Mouse (Mus musculus): ENCODE results near the gene Gpr180. TPM values are rescaled to one million over a fixed set of nuclear protein-coding genes. Genes with fewer than 3 reads are reported as not detected.
"Not testable (repeated sequence)": the region's sequence is repeated elsewhere in the genome, so short reads cannot be mapped to it uniquely, and the experiment has no call there.

The Gpr180 gene
- polyA plus RNA-seq, 1 experiment from 2014 or later: 39.3 TPM

DNA sequence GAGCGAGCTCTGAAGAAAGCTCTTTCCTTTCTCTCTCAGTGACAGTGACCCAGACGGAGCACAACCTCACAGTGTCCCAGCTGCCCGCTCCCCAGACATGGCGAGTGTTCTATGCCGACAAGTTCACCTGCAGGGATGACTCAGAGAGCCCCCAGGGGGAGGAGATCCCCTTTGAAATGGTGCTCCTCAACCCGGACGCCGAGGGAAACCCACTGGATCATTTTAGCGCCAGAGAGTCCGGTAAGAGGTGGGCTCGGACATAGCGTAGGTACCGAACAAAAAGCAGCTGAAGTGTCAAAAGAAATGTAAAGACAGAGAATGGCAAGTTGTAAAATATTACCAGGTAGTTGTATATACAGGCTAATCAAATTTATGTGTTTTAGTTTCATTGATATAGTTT is 11.1 kb downstream of the Gpr180 start:
- H3K4me3 ChIP-seq (ENCODE audit: low read depth, low read length): no peak overlapping the region
- DNase-seq (ENCODE audit: low spot score) (no peak), ATAC-seq (replicated peaks; ENCODE audit: low FRiP score) (no peak)
- H3K9ac ChIP-seq (ENCODE audit: low read length): no peak overlapping the region
- no peaks in the 10 kb centered on the region for H3K9me3 ChIP-seq (ENCODE audit: control insufficient read depth, low read length)
- H3K4me1 ChIP-seq (replicated peaks; ENCODE audit: control insufficient read depth, insufficient read depth, low read length): no peaks in the 10 kb centered on the region
- no peaks in the 10 kb centered on the region for H3K27me3 ChIP-seq (ENCODE audit: control insufficient read depth, insufficient read depth, low read length)
- no peak overlapping the region for H3K4me2 ChIP-seq (ENCODE audit: low read depth, low read length, severe bottlenecking)
- H3K36me3 ChIP-seq (ENCODE audit: control insufficient read depth, insufficient read depth, low read length): no peaks in the 10 kb centered on the region
- WGBS: 90% methylated on average over 13 of the region's 13 CpGs
- no peak overlapping the region for H3K27ac ChIP-seq (ENCODE audit: low read depth, low read length)

DNA sequence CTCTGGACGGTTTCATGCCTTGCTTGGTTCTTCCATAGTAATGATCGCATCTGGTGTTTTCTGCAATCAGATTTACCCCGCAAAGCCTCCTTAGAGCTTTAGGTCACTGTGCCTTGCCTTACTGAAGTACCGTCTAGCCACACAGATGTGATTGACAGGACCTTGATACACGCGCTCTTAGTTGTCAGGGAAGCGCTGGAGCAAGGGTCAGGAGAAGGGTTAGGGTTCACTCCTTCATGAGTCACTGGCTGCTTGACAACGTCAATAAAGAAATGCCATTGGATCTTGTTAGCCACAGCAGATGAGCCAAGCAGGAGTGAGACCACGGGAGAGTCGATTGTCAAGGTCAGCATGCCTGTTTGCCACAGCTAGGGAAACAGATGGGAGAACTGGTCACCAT is 11.6 kb downstream of the Gpr180 start:
- 86% methylated on average over 10 of the region's 10 CpGs for WGBS
- ATAC-seq (replicated peaks; ENCODE audit: low FRiP score): no peak
- no peak overlapping the region for H3K27ac ChIP-seq (ENCODE audit: low read depth, low read length)
- no peaks in the 10 kb centered on the region for H3K27me3 ChIP-seq (ENCODE audit: control insufficient read depth, insufficient read depth, low read length)
- no peak for DNase-seq (ENCODE audit: low spot score)
- H3K4me2 ChIP-seq (ENCODE audit: low read depth, low read length, severe bottlenecking): no peak overlapping the region
- H3K36me3 ChIP-seq (ENCODE audit: control insufficient read depth, insufficient read depth, low read length): no peaks in the 10 kb centered on the region
- no peaks in the 10 kb centered on the region for H3K9me3 ChIP-seq (ENCODE audit: control insufficient read depth, low read length)
- no peaks in the 10 kb centered on the region for H3K4me1 ChIP-seq (replicated peaks; ENCODE audit: control insufficient read depth, insufficient read depth, low read length)
- no peak overlapping the region for H3K4me3 ChIP-seq (ENCODE audit: low read depth, low read length)
- no peak overlapping the region for H3K9ac ChIP-seq (ENCODE audit: low read length)

DNA sequence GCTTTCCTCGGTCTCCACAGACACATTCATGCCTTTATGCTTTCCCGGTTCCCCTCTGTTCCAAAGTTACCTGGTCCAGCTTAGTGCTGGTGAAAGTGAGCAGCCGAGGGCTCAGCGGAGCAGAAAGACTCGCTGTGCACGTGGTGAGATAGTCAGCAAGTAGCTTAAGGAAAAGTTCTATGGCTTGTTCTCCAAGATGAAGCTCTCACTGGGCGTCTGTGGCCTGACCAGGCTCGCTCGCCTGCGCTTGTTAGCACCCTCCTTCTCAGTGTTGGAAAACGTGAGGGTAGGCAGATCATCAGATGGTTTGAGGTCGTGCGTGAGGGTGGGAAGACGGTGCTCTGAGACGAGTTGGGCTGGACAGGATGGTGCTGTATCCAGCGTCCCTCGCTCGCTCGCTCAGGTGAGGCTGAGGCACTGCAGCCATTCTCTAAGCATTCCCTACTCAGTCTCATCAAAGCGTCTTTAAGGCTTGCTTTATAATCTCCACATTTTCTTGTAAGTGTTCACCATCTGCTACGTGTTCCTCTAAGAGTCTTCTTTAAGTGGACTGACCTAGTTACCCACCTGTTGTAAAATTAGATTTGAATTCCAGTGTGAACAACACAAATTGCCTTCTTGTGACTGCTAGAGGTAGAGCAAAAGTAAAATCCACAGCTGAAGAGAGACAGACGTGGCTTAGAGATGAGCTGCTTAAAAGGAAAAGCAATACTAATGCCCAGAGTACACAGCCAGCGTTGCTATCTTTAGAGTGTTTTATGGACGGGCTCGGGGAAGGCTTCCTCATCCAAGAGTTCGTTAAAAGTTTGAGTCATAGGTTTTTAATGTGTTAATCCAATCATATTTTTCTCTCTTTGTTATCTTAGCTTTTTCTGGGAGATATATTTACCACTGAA is 13.9 kb downstream of the Gpr180 start:
- ATAC-seq (replicated peaks; ENCODE audit: low FRiP score): no peak
- H3K36me3 ChIP-seq (ENCODE audit: control insufficient read depth, insufficient read depth, low read length): no peaks in the 10 kb centered on the region
- H3K27ac ChIP-seq (ENCODE audit: low read depth, low read length): no peak overlapping the region
- no peaks in the 10 kb centered on the region for H3K9me3 ChIP-seq (ENCODE audit: control insufficient read depth, low read length)
- no peak for DNase-seq (ENCODE audit: low spot score)
- no peak overlapping the region for H3K4me2 ChIP-seq (ENCODE audit: low read depth, low read length, severe bottlenecking)
- no peak overlapping the region for H3K4me3 ChIP-seq (ENCODE audit: low read depth, low read length)
- WGBS: 90% methylated on average over 26 of the region's 26 CpGs
- H3K4me1 ChIP-seq (replicated peaks; ENCODE audit: control insufficient read depth, insufficient read depth, low read length): no peaks in the 10 kb centered on the region
- H3K9ac ChIP-seq (ENCODE audit: low read length): no peak overlapping the region
- H3K27me3 ChIP-seq (ENCODE audit: control insufficient read depth, insufficient read depth, low read length): no peaks in the 10 kb centered on the region

DNA sequence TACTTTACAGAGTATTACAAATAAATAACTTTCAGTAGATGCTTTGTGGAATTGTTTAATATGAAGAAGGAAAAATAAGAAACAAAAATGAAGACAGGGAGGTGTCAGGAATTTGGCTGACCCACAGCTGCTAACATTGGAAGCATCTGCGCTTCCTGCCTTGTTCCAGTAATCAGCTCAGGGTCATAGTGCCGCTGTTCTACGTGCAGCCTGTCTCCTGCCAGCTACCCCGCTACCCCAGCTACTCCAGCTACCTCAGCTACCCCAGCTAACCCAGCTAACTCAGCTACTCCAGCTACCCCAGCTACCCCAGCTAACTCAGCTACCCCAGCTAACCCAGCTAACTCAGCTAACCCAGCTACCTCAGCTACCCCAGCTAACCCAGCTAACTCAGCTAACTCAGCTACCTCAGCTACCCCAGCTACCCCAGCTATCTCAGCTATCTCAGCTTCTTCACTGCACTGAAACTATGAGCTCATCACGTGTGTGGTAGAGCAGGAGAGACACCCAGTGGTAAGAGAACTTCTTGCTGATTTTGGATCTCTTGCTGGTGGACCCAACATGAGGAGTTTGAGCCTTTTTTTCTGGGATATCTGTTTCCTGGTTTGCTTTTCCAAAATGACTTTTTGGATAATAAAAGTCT is 14.8 kb downstream of the Gpr180 start:
- Histone ChIP-seq H3K4me1 (replicated peaks; ENCODE audit: control insufficient read depth, insufficient read depth, low read length) (no peaks in the 10 kb centered on the region), H3K9me3 (ENCODE audit: control insufficient read depth, low read length) (no peaks in the 10 kb centered on the region), H3K4me3 (ENCODE audit: low read depth, low read length) (no peak overlapping the region), H3K36me3 (ENCODE audit: control insufficient read depth, insufficient read depth, low read length) (no peaks in the 10 kb centered on the region), H3K27ac (ENCODE audit: low read depth, low read length) (no peak overlapping the region), H3K27me3 (ENCODE audit: control insufficient read depth, insufficient read depth, low read length) (no peaks in the 10 kb centered on the region), H3K9ac (ENCODE audit: low read length) (no peak overlapping the region), H3K4me2 (ENCODE audit: low read depth, low read length, severe bottlenecking) (no peak overlapping the region)
- DNase-seq (ENCODE audit: low spot score) (no peak), ATAC-seq (replicated peaks; ENCODE audit: low FRiP score) (no peak)
- 91% methylated on average over 5 of the region's 5 CpGs for WGBS

DNA sequence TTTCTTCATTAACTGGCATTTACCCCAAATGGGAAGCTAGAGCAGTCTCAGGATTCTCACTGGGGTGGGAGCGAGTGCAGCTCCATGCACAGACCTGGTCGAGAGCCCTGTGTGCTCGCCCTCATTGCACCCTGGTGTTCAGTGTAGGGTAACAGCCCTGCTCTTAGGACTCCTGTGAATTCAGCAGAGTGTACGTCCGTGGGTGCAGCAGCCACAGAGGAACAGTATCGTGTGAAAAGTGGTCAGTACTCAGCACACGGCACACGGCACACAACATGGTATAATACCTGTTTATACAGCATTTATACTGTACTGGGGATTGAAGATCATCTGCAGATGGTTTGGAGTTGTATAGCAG is 15.3 kb downstream of the Gpr180 start:
- H3K27me3 ChIP-seq (ENCODE audit: control insufficient read depth, insufficient read depth, low read length): no peaks in the 10 kb centered on the region
- H3K36me3 ChIP-seq (ENCODE audit: control insufficient read depth, insufficient read depth, low read length): no peaks in the 10 kb centered on the region
- no peak overlapping the region for H3K27ac ChIP-seq (ENCODE audit: low read depth, low read length)
- H3K9me3 ChIP-seq (ENCODE audit: control insufficient read depth, low read length): no peaks in the 10 kb centered on the region
- no peak for ATAC-seq (replicated peaks; ENCODE audit: low FRiP score)
- no peak overlapping the region for H3K4me3 ChIP-seq (ENCODE audit: low read depth, low read length)
- H3K9ac ChIP-seq (ENCODE audit: low read length): no peak overlapping the region
- 90% methylated on average over 8 of the region's 8 CpGs for WGBS
- H3K4me2 ChIP-seq (ENCODE audit: low read depth, low read length, severe bottlenecking): no peak overlapping the region
- H3K4me1 ChIP-seq (replicated peaks; ENCODE audit: control insufficient read depth, insufficient read depth, low read length): no peaks in the 10 kb centered on the region
- no peak for DNase-seq (ENCODE audit: low spot score)

DNA sequence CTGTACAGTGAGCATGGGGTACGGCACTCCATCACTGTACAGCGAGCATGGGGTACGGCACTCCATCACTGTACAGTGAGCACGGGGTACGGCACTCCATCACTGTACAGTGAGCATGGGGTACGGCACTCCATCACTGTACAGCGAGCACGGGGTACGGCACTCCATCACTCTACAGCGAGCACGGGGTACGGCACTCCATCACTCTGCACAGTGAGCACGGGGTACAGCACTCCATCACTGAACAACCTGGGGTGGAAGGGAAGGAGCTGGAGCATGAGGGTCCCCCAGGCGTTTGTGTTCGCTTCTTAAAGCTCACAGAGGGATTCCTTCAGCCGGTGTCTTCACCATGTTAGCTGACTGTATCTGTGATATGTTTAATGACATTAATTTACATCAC is 19.1 kb downstream of the Gpr180 start:
- not testable (repeated sequence) for ATAC-seq (replicated peaks; ENCODE audit: low FRiP score); H3K27ac ChIP-seq (ENCODE audit: low read depth, low read length); H3K36me3 ChIP-seq (ENCODE audit: control insufficient read depth, insufficient read depth, low read length); H3K9me3 ChIP-seq (ENCODE audit: control insufficient read depth, low read length); H3K27me3 ChIP-seq (ENCODE audit: control insufficient read depth, insufficient read depth, low read length); H3K9ac ChIP-seq (ENCODE audit: low read length); H3K4me3 ChIP-seq (ENCODE audit: low read depth, low read length); H3K4me2 ChIP-seq (ENCODE audit: low read depth, low read length, severe bottlenecking); DNase-seq (ENCODE audit: low spot score); H3K4me1 ChIP-seq (replicated peaks; ENCODE audit: control insufficient read depth, insufficient read depth, low read length)
- 96% methylated on average over 16 of the region's 16 CpGs for WGBS

DNA sequence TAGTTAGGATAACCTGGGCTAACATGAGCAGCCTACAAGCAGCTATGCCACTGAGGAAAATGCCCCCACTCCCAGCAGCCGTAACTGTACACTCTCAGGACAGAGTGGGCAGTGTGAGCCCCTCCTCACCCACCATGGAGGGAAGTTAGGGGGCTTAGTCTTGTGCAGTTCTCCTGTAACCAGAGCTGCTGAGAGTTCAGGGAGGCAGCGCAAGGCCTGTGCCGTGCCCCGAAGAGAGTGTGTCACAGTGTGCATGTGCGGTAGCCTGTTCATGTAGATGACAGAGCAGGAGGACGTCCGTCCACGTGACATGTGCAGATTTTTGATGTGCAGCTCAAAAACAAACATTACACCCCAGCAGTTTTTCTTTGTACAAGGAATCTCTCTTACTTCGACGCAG is 19.8 kb downstream of the Gpr180 start:
- H3K4me1 ChIP-seq (replicated peaks; ENCODE audit: control insufficient read depth, insufficient read depth, low read length): no peaks in the 10 kb centered on the region
- DNase-seq (ENCODE audit: low spot score): no peak
- H3K4me2 ChIP-seq (ENCODE audit: low read depth, low read length, severe bottlenecking): no peak overlapping the region
- no peaks in the 10 kb centered on the region for H3K27me3 ChIP-seq (ENCODE audit: control insufficient read depth, insufficient read depth, low read length)
- no peak overlapping the region for H3K9ac ChIP-seq (ENCODE audit: low read length)
- H3K27ac ChIP-seq (ENCODE audit: low read depth, low read length): no peak overlapping the region
- peaks cover 4% of the 10 kb centered on the region; the same call in 1 of the 2 replicates for H3K36me3 ChIP-seq (ENCODE audit: control insufficient read depth, insufficient read depth, low read length)
- no peak overlapping the region for H3K4me3 ChIP-seq (ENCODE audit: low read depth, low read length)
- 85% methylated on average over 10 of the region's 10 CpGs for WGBS
- no peaks in the 10 kb centered on the region for H3K9me3 ChIP-seq (ENCODE audit: control insufficient read depth, low read length)
- peak; percentile 46; the same call in 1 of the 2 replicates for ATAC-seq (replicated peaks; ENCODE audit: low FRiP score)

DNA sequence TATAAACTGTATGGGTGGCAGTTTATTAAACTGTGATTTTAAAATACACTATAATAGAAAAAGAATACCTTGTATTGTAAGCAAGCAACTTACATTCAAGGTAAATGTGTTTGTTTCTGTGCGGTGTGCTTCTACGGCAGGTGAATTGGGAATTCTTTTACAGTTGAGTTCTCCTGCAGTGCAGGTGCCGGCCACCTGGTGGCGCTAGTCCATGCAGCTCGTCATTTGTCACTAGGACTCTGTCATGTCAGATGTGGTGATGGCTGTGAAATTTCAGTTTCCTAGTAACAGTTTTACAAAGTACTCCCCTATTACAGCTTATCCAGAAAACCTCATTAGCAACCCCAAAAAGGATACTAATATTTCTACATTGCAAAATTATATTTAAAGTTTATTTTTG is 20.2 kb downstream of the Gpr180 start:
- ATAC-seq (replicated peaks; ENCODE audit: low FRiP score) (0 out of 2 replicates have a peak, but pooled peaks have one; percentile 21), DNase-seq (ENCODE audit: low spot score) (peak; percentile 81)
- Histone ChIP-seq H3K4me3 (ENCODE audit: low read depth, low read length) (no peak overlapping the region), H3K27ac (ENCODE audit: low read depth, low read length) (no peak overlapping the region), H3K4me2 (ENCODE audit: low read depth, low read length, severe bottlenecking) (no peak overlapping the region), H3K9ac (ENCODE audit: low read length) (no peak overlapping the region), H3K9me3 (ENCODE audit: control insufficient read depth, low read length) (no peaks in the 10 kb centered on the region), H3K36me3 (ENCODE audit: control insufficient read depth, insufficient read depth, low read length) (peaks cover 4% of the 10 kb centered on the region; the same call in 1 of the 2 replicates), H3K27me3 (ENCODE audit: control insufficient read depth, insufficient read depth, low read length) (no peaks in the 10 kb centered on the region), H3K4me1 (replicated peaks; ENCODE audit: control insufficient read depth, insufficient read depth, low read length) (no peaks in the 10 kb centered on the region)
- WGBS: 20% methylated on average over 5 of the region's 5 CpGs

Data from forebrain, embryonic 11.5 days (tissue).